Mouse (Mus musculus) frontal cortex, postnatal 36 days (tissue): Measurements from ENCODE around the gene Ces4a.
"Not testable (repeated sequence)": the region's sequence is repeated elsewhere in the genome, so short reads cannot be mapped to it uniquely, and the experiment has no call there.

Experiments used
- DNase-seq, 2 experiments: peaks; one replicate each; pipeline ENCODE4 v3.0.0; 2022; ENCODE audit warnings: low spot score in 2 of 2

Ces4a gene

DNA sequence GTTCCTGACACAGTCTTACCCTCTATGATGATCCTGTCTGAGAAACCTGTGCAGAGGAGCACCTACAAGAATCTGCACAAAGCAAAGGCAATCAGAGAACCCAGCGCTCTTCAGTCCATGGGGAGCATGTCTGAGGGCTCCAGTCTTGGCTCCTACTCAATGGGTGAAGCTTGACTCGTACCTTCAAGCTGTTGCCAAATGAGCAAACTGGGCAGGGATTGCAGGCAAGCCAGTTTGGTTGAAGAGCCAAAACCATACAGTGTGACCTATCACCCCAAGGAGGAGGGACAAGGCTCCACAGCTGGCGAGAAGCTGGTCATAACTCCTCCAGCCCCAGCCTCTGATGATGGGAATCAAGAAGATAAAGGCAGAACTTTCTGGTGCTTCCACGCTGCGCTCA, at the start of gene Ces4a:
Gene Ces4a, plus strand, starts transcription at position 292 of the 400 bp plus-strand sequence.
- no peak for DNase-seq

DNA sequence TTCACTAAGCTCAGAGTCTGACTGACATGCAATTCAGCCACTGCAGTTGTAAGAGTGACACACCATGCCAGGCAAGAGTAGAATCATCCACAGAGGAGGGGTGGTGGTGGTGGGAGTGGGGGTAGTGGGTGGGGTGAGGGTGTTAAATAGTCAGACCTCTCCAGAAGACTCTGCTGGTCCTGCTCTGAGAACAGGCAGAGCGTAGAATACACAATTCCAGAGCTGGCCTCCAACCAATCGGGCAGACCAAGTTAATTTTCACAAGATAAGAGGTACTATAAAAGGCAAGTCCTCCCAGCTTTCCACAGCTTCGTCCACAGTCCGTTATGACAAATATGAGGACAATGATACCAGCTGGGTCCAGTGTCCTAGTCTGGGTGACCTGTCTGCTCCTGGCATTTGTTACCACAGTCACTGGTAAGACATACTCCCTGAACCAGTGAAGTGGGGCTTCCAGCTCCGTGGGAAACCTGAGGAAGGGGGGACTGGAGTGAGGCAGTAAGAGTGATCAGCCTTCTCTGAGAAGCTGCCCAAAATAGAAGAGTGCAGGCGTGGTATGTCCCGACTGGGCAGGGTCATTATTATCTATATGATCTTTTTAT, 48.0 kb upstream of the Ces4a start, which contains the start of gene Ces3b:
Gene Ces3b, plus strand, starts transcription at position 305 of the 602 bp plus-strand sequence.
- DNase-seq: no peak

DNA sequence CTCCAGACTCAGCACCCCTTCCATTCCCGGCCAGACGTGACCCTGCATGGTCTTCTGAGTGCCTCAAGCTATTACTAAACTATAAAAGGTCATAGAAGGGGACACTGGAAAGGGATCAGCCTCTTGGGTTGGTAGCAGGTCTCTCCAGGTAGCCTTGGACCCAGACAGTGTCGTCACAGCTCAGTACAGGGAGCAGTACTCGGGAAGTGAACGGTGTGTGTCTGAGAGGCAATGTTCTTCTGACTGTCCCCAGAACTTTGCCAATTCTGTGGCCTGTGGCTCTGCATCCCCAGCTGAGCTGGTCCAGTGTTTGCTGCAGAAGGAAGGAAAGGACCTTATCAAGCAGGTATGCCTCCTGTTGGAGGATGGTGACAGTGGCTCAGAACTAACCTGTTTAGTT, 43.4 kb upstream of the Ces4a start:
- not testable (repeated sequence) for DNase-seq

DNA sequence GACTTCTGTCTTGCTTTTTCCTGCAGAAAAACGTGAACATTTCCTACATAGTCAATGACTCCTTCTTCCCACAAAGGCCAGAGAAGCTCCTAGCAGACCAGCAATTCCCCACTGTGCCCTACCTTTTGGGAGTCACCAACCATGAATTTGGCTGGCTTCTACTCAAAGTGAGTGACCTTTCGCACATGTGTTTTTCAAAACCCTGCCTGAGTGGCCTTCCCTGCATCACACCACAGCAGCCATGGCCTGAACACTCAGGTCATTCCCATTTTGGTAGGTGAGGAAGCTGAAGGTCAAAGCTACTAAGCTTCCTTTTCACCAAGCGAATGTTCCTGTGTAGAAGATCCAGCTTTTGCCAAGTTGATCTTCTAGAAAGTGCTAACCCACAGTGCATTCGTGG, 43.0 kb upstream of the Ces4a start:
- DNase-seq: no peak

DNA sequence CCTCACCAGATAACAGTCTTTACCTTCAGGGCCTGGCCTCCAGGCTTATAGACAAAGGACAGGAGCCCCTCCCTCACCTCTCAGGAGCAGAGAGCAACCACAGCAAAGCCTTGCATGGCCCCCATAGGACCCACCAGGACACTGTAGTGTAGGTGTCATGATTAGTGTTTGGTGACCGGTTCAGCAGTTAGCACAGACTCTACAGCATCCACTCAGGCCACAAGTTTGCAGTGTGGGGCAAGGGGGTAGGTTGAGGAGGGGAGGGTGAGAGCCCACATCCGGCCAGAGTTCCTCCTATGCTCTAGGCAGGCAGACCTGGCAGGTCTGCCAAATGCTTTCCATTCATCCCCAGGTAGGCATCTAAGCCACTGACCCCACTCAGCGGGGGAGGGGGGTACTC, 37.6 kb upstream of the Ces4a start:
- no peak for DNase-seq

DNA sequence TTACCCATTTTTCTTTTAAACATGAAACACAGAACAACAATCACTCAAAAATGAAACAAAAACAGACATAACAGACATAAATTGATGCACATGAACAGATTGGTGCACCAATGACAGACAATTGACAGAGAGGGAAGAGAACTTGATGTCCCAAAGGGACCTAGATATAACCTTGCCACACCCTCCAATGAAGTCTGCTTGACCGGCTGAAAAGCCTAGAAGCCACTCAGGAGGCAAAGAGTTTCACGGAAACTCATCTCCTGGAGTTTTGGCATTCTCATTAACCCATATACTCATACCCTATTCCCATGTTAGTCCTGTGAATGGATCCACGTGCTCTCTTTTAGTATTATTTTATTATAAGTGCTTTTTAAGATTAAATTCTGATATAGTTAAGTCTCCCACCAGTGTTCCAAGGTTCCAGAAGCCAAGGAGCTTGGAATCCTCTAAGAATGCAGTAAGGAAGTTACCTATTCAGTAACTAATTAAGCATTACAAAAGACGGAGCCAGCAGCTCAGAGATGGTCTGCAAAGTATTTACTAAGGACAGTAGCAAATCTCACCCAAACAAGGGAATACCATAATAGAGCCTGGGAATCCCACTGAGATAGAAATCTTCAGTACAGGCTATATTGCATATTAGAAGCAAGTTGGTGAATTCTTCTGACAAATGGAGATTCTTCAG, 29.4 kb upstream of the Ces4a start:
- DNase-seq: not testable (repeated sequence)

DNA sequence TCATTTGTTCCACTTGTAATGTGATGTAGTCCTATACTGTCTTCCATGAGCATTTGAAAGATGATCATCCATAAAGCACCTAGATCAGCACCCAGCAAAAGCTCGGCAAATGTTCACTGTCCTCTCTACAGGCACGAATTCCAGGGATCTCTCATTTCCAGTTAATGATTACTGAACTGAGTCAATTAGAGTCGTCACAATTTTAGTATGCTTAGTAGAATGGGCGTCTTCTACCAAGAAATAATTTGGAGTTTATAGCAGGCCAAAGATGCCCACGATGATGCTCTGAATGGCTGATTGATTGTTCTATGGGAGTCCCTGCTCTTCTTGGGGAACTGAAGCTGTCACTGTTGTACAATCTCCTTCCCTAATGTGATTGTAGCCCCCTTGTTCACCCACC, 27.9 kb upstream of the Ces4a start:
- not testable (repeated sequence) for DNase-seq

DNA sequence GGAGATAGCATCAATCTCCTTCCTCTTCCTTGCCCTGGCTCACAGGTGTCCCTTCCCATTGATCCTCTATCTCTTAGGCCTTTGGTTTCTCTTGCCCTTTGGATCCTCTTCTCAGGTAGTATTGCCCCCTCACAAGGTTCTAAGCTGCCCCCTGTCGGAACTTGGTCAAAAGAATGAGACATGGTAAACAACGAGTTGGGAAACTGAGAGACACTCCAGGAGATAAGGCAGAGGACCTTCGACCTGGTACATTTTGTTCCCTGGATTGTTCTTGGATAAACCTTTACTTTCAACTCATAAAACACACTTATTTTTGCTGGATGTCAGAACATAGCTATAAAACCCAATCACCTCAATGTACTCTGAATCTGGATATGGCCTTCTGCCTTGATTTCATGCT, 27.4 kb upstream of the Ces4a start:
- DNase-seq: no peak

DNA sequence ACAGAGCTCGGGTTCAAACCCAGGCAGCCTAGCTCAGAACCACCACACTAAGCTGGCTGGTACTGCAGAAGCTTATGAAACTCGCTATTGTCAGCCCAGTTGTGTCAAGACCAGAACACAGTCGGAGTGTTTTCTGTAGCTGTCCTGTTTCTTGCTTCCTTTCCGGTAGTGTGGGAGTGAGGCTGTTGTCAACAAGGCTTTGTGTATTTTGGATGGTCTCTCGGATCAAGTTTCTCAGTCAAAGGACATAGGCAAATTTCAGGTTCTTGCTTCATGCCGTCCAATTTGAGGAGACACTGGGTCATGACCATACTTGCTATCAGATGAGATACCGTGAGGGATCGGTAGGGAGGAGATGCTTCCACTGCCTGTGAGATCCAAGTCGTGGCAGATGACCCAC, 1.7 kb upstream of the Ces4a start:
- no peak for DNase-seq

DNA sequence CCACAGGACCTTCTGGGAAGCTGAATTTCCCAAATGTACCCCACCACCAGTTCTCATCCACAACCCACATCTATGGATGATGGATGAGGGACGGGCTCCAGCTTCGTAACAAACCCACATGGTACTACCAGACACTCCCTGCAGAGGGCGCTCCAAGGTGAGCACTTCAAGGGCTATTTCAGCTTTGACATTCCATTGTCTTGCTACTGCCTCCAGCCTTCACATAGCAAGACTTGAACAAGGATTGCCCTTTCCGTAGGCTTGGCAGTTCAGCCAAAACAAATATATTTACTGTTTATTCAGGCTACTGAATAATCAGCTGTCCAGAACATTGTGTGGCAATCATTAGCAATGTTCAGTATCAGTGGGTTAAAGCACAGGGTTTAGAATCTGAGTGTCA, 6.8 kb downstream of the Ces4a start:
- DNase-seq: peak; percentile 49 to 50

DNA sequence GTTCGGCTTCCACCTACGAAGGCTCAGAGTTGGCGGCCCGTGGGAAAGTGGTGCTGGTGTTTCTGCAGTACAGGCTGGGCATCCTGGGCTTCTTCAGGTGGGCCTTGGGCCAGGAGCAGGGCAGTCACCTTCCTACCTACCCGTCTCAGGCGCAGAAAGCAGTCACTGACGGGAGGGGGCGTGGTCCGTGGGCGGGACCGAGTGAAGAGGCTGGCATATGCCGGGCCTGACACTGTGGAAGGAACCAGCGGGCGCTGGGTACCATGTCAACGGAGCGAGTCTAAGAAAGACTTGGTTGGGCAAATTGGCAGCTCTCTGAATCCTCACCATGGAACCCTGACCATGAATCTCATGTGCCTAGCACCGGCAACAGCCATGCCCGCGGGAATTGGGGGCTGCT, 10.8 kb downstream of the Ces4a start:
- no peak for DNase-seq

DNA sequence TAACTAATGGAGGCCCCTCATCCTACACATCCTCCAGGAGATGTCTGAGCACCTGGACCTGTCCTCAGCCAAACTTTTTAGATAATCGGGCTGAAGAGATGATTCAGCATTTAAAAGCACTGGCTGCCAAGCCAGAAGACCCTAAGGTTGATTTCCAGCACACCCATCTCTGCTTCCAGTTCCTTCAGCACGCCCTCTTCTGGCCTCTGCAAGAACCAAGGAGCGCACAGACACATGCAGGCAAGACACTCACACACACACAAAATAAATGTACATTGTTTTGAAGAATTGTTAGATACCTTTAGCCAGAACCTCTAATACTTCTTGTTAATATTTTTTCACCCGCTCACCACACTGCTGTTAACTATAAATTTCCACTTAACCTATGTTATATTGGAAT, 20.1 kb downstream of the Ces4a start:
- DNase-seq: no peak

DNA sequence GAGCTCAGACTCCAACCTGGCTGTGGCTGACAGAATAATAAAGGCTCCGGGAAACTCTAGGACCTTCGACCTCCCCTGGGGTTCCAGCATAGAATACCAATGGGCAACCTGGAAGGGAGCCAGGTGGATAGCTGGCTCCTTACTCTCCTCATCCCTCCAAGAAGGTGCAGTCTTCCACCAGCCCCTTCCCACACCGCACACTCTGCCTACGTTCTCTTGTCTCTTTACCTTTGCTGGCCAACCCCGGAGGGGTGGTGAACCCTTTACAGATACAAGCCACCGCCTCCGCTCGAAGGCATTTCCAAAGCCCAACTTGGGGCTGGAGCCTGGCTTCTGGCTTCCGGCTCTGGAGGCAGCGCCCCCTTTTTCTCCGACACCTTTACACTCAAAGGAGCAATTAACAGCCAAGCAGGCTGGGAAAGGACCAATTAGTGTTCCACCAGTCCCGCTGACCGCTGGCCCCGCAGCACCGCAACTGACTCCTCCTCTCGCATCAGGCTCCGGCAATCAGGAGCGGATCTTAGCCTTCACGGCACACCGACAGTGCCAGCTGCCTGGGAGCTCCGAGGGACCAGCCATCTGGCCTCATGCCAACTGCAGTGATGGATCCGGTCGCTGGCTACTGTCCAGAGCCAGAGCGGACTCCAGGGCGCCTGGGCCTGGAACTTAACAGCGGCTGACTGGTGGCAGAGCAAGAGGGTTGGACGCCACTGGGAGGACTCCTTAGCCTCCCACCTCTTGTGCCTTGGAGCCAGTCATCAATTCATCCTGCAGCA, 21.2 kb downstream of the Ces4a start:
- DNase-seq: peak; percentile 58 to 78

DNA sequence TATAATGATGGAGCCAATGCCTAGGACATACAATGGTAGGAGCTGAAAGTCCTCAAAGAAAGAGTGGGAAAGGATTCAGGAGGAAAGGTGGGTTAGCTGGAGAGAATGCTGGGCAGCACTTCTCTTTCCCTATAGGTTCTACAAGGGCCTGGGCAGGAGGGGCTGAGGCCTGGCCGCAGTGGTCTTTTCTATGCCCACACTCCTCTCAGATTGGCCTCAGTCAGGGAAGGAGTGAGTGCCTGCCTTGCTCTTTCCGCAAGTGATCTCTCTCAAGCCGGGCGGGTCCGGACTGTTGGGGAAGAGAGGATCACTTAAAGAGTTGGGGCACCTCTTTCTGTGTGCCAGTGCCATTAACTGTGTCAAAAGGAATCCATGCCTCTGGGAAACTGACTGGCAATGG, 22.7 kb downstream of the Ces4a start:
- no peak for DNase-seq

DNA sequence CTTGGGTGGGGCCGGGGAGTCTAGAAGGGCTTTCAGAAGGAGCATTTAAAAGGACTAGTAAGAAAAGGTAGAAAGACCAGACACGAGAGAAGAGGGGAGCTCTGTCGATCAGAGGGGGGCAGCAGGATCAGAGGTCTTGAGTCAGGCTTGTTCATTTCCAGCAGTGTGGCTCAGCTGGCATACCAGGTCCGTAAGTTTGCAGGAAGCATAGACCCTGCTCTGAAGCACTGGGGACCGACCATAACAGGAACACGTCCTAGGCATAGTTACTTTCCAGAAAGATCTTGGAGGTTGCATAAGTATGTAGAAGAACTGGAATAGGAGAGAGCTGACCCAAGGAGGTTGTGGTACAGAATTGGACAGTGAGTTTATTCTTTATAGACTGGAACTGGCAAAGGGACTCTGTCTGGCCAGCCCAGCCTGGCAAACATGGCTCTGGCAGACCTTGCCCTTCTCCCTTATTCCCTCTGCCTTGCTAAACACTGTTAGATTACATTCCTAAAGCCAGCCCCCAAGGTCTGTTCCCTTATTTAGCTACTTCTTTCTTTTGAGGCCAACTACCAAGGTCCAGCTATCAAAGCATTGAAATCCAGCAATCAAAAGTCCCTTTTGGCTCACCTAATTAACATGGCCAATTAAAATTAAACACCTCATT, 23.6 kb downstream of the Ces4a start:
- DNase-seq: no peak

DNA sequence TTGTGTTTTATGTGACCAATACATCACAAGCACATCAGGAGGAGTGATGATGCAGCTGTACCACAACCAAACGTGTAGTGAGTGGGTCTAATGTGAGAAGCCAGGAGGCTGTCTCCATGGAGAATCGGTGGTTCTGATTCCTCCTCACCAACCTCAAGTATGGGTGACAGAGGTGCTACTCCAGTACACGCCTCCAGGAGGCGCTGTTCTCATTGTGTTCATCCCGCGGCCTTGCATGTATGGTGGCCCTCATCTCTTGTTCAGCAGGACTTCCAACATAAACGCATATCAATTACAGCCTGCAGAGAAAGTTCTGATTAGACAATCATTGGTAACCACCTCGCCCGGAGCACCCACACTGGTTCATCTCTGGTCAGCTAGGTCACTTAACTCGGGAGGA, 26.0 kb downstream of the Ces4a start:
- DNase-seq: peak in 1 of 2 experiments; percentile 20

DNA sequence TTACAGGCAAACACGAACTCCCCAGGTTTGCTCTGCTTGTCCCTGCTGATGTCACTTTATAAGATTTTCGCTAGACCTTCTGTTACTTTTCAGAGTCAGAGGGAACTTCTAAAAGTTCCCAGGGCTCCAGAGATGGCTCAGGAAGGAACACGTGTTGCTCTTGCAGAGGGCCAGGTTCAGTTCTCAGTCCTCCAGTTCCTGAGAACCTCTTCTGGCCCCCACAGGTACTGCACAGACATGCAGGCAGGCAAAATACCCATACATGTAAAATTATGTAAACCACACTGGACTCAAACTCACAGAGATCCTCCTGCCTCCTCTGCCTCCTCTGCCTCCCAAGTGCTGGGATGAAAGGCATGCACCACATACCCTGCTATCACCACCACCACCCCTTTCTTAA, 26.5 kb downstream of the Ces4a start:
- no peak for DNase-seq

DNA sequence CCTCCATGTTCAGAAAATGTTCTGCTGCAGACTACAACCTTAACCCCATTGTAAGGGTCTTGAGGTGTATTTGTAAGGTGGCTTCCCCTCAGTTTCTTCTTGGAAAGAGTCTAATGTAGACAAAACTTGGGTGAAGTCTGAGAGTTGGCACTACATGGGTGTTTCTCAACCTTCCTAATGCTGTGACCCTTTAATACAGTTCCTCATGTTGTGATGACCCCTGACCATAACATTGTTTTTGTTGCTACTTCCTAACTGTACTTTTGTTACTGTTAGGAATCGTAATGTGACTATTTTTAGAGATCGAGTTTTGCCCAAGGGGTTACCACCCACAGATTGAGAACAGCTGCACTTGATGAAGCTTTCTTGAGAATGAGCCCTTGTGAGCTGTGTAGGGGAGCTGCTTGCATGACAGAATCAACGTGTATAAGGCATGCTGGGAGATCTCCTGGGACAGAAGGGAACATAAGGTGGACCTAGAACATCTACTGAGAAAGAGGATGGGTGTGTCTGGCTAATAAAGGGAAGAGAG, 29.6 kb downstream of the Ces4a start:
- no peak for DNase-seq

DNA sequence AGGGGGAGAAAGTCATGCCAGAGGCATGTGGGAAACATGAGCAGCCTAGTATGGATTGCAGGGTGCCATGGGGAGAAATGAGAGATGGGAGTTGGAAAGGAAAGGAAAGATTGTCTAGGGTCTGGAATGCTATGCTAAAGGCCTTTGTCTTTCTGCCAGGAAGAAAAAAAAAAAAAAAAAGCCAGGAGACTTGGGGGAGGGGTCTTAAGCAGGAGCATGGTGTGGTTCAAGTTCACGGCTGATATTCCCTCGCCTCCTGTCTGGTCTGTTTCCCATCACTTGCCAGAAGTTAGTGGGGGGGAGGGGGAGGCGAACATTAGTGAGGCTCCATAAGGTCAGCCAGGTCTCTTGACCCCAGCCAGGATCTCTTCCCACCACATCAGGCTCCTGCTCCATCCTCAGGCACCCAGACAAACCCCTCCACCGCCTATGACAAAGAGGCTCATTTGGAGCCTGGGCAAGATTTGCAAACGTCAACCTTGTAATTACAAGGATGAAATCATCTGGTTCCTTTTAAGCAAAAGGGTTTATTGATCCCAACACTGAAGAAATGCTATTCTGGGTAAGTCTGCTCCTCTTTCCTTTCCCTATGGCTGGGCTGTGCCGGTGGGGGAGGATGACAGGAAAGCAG, 32.8 kb downstream of the Ces4a start:
- DNase-seq: no peak

DNA sequence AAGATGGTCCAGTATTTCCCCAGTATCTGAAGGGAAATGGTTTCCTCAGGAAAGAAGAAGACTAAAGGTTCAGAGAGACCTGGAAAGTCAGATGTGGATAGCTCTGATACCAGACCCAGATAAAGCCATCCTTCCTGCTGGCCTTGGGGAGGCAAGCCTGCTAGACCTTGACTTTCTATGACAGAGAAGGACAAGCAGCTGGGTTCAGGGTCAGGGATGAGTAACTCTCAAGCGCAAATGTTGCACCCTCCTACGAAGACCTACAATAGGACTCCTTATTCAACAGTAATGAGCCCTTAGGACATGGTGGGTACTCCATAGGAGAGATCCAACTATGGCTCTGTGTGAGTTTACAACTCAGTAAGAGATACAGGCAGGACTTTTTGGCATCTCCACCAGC, 33.6 kb downstream of the Ces4a start:
- DNase-seq: no peak

DNA sequence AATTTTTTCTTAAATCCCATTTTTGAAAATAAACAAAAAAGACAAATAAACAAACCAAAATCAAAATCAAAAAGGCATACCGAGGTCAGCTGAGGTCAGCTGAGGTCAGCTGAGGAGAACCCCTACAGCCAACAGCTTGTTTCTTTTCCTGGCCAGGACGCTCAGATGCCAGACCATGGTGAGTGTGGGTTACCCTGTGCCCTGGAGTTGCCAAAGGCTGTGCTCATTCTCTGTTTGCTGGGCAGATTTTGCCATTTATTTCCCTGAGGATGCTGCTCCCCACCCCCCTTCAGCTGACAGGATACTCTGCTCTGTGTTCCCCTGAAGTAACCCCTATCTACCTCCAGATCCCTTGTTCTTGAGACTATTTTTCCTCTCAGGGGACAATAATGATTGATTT, 35.5 kb downstream of the Ces4a start:
- DNase-seq: no peak

DNA sequence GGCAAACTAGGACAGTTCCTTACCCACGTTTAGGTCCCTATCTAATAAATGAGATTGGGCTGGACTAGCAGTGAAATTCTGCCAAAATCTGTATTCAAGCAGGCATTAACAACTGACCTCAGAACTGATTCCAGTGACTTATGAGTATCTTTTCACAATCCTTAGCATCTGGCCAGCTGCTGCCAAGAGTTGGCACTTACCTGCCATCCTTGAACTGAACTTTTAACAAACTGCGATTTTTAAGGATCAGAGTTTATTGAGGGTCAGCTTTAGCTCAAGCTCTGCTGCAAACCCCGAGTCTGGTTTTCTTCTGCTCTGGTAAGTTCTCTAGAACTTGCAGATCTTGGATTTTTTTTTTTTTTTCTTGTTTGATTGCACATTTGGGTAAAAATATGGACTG, 38.0 kb downstream of the Ces4a start:
- DNase-seq: no peak
